Mouse (Mus musculus): ENCODE measurements around the gene Gm10570.

DNA sequence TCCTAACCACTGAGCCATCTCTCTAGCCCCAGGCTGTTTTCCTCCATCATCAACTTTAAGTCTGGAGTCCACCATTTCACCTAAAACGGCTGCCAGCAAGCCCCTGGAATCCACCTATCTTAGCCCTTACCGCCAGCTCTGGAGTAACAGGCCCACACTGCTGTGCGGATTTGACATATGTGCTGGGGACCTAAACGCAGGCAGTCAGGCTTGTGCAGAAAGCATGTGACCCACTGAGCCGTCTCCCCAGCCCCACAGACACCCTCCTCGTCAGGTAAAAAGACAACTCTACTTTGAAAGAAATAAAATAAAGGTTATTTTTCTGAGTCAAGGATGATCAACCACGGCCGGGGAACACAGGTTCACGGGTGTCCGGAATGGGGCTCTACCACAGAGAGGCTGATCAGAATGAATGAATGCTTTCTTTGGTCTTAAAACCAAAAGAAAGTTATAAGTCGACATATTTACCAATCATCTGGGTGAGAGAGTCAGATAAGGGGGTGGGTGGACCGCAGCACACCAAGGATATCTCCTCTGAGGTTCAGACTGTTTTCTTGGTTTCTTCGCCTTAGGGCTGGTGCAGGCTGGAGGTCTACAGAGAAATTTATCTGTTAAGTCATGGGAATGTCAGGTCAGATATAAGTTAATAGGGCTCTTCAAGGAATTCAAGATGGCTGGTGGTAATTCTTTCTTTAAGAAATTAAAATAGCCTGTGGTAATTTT is 12.1 kb downstream of the Gm10570 start:
- TF ChIP-seq CTCF (IDR thresholded peaks at IDR 0.05; ENCODE audit: extremely low read depth, insufficient read depth, low read length) (no peak), POLR2A (IDR thresholded peaks at IDR 0.05; ENCODE audit: extremely low read depth, insufficient read depth, low read length) (no peak)
